Mouse (Mus musculus) myocyte (in vitro differentiated cells): ENCODE results near the gene Cyp2d11. TPM values are rescaled to one million over a fixed set of nuclear protein-coding genes. Genes with fewer than 3 reads are reported as not detected.

ENCODE experiments used
- H3K27me3 ChIP-seq: one replicate; pipeline ENCODE4 v1.6.1; 2011; ENCODE audit not compliant: control insufficient read depth, insufficient read depth, insufficient read length
- H3K36me3 ChIP-seq: one replicate; pipeline ENCODE4 v1.6.1; 2011; ENCODE audit not compliant: control insufficient read depth, insufficient read depth
- H3K4me2 ChIP-seq: one replicate; pipeline ENCODE4 v1.6.1; 2011; ENCODE audit warnings: low read depth, control low read depth
- H3K4me3 ChIP-seq: one replicate; pipeline ENCODE4 v1.5.1; 2011; ENCODE audit warnings: mild to moderate bottlenecking, control low read depth, moderate library complexity
- H3K79me2 ChIP-seq: one replicate; pipeline ENCODE4 v1.6.1; 2011; ENCODE audit not compliant: control insufficient read depth, insufficient read depth
- H3ac ChIP-seq: one replicate; pipeline ENCODE4 v1.6.1; 2011; ENCODE audit not compliant: control insufficient read depth, insufficient read length
- CEBPB ChIP-seq: IDR thresholded peaks from 2 replicates; pipeline ENCODE4 v1.6.1; 2011; ENCODE audit warnings: mild to moderate bottlenecking, moderate library complexity; ENCODE audit not compliant: poor library complexity, insufficient read depth, severe bottlenecking
- E2F4 ChIP-seq: IDR thresholded peaks from one replicate; pipeline ENCODE4 v1.6.1; 2011; ENCODE audit warnings: mild to moderate bottlenecking, control low read depth, moderate library complexity; ENCODE audit not compliant: insufficient read depth
- MAX ChIP-seq: IDR thresholded peaks from one replicate; pipeline ENCODE4 v1.6.1; 2011; ENCODE audit warnings: low read depth, mild to moderate bottlenecking, control low read depth
- MYOD1 ChIP-seq, 3 experiments: IDR thresholded peaks; one replicate each; pipeline ENCODE4 v1.6.1; 2011; ENCODE audit warnings: control low read depth in 2 of 3, low read depth in 2 of 3, mild to moderate bottlenecking in 2 of 3, moderate library complexity in 1 of 3; ENCODE audit not compliant: insufficient read length in 2 of 3, control insufficient read depth in 1 of 3
- MYOG ChIP-seq, 3 experiments: IDR thresholded peaks; one replicate each; pipeline ENCODE4 v1.6.1; 2011; ENCODE audit warnings: control low read depth in 2 of 3, low read depth in 2 of 3, mild to moderate bottlenecking in 2 of 3; ENCODE audit not compliant: insufficient read length in 2 of 3, control insufficient read depth in 1 of 3, insufficient read depth in 1 of 3
- POLR2A ChIP-seq: IDR thresholded peaks from one replicate; pipeline ENCODE4 v1.6.1; 2011; ENCODE audit warnings: low read depth, mild to moderate bottlenecking, control low read depth, moderate library complexity; ENCODE audit not compliant: insufficient read length
- POLR2AphosphoS2 ChIP-seq: IDR thresholded peaks from one replicate; pipeline ENCODE4 v1.6.1; 2011; ENCODE audit warnings: low read depth, control low read depth; ENCODE audit not compliant: insufficient read length
- REST ChIP-seq: IDR thresholded peaks from one replicate; pipeline ENCODE4 v1.6.1; 2011; ENCODE audit warnings: mild to moderate bottlenecking, control low read depth, moderate library complexity; ENCODE audit not compliant: insufficient read depth, insufficient read length
- SRF ChIP-seq: IDR thresholded peaks from one replicate; pipeline ENCODE4 v1.6.1; 2011; ENCODE audit warnings: low read depth; ENCODE audit not compliant: control insufficient read depth, insufficient read length
- TCF12 ChIP-seq: IDR thresholded peaks from one replicate; pipeline ENCODE4 v1.6.1; 2011; ENCODE audit warnings: mild to moderate bottlenecking, control low read depth; ENCODE audit not compliant: poor library complexity, insufficient read depth, severe bottlenecking
- TCF3 ChIP-seq: IDR thresholded peaks from one replicate; pipeline ENCODE4 v1.6.1; 2011; ENCODE audit warnings: low read depth, control low read depth; ENCODE audit not compliant: insufficient read length
- USF1 ChIP-seq: IDR thresholded peaks from one replicate; pipeline ENCODE4 v1.6.1; 2011; ENCODE audit warnings: low read depth, mild to moderate bottlenecking, control low read depth, moderate library complexity
- polyA plus RNA-seq: library from polyadenylated mRNA; unstranded; fragments of >200 nt; fragmentation: generic; extraction: Trizol; gene quantifications from one replicate; pipeline ENCODE4 v1.2.1, GENCODE M21; 2012; ENCODE audit warnings: missing spikeins

Cyp2d11 gene
- polyA plus RNA-seq, 1 experiment = not detected

GRCm38 (mm10) chr15:82416797-82417789, 23.3 kb upstream of the Cyp2d11 start:
- Histone ChIP-seq H3K79me2 (no peaks in the 10 kb centered on the region), H3K27me3 (no peaks in the 10 kb centered on the region), H3K4me3 (peak overlapping the region; percentile 2), H3ac (no peak overlapping the region), H3K36me3 (no peaks in the 10 kb centered on the region), H3K4me2 (peak overlapping the region; percentile 73)
- no peak for TF ChIP-seq E2F4
- TF ChIP-seq TCF3 = no peak
- TF ChIP-seq SRF = peak; percentile 24
- TF ChIP-seq MAX = no peak
- TF ChIP-seq TCF12 = no peak
- peak in 1 of 3 experiments; percentile 20 for TF ChIP-seq MYOG (IDR thresholded peaks at IDR 0.05; ENCODE audit: control insufficient read depth in 1 of 3, insufficient read depth in 1 of 3, insufficient read length in 2 of 3, low read depth in 2 of 3)
- TF ChIP-seq USF1 = no peak
- no peak for TF ChIP-seq CEBPB
- no peak for TF ChIP-seq POLR2A
- peak in 1 of 3 experiments; percentile 23 for TF ChIP-seq MYOD1 (IDR thresholded peaks at IDR 0.05; ENCODE audit: control insufficient read depth in 1 of 3, insufficient read length in 2 of 3, low read depth in 2 of 3)
- TF ChIP-seq POLR2AphosphoS2 = no peak
- TF ChIP-seq REST = no peak

GRCm38 (mm10) chr15:82407536-82407935, 13.7 kb upstream of the Cyp2d11 start:
- no peak overlapping the region for H3K4me2 ChIP-seq
- no peak for TF ChIP-seq E2F4
- no peak for TF ChIP-seq POLR2AphosphoS2
- TF ChIP-seq MYOG (IDR thresholded peaks at IDR 0.05; ENCODE audit: control insufficient read depth in 1 of 3, insufficient read depth in 1 of 3, insufficient read length in 2 of 3, low read depth in 2 of 3) = no peak
- no peak for TF ChIP-seq POLR2A
- TF ChIP-seq REST = no peak
- TF ChIP-seq USF1 = no peak
- no peak for TF ChIP-seq TCF3
- TF ChIP-seq SRF = no peak
- no peak for TF ChIP-seq MAX
- TF ChIP-seq CEBPB = no peak
- TF ChIP-seq TCF12 = no peak
- no peak for TF ChIP-seq MYOD1 (IDR thresholded peaks at IDR 0.05; ENCODE audit: control insufficient read depth in 1 of 3, insufficient read length in 2 of 3, low read depth in 2 of 3)
- H3K4me3 ChIP-seq = no peak overlapping the region
- H3ac ChIP-seq = no peak overlapping the region
- H3K27me3 ChIP-seq = no peaks in the 10 kb centered on the region
- H3K79me2 ChIP-seq = no peaks in the 10 kb centered on the region
- no peaks in the 10 kb centered on the region for H3K36me3 ChIP-seq

- Histone ChIP-seq H3K27me3 (no peaks in the 10 kb centered on the region), H3ac (no peak within 1 kb of the TSS), H3K36me3 (no peaks in the 10 kb centered on the region), H3K79me2 (no peaks in the 10 kb centered on the region), H3K4me3 (no peak within 1 kb of the TSS), H3K4me2 (no peak within 1 kb of the TSS)
- TF ChIP-seq MYOD1 (IDR thresholded peaks at IDR 0.05; ENCODE audit: control insufficient read depth in 1 of 3, insufficient read length in 2 of 3, low read depth in 2 of 3) (no peak), SRF (no peak), TCF3 (no peak), MYOG (IDR thresholded peaks at IDR 0.05; ENCODE audit: control insufficient read depth in 1 of 3, insufficient read depth in 1 of 3, insufficient read length in 2 of 3, low read depth in 2 of 3) (no peak), CEBPB (no peak), REST (no peak), E2F4 (no peak), USF1 (no peak), POLR2A (no peak), TCF12 (no peak), POLR2AphosphoS2 (no peak), MAX (no peak)
These were observed 13.2 kb upstream of the Cyp2d11 start, which contains the start of gene Cyp2d10 for GRCm38 (mm10) chr15:82406981-82407380. Cyp2d10 (minus strand) TSS chr15:82407195.

GRCm38 (mm10) chr15:82404163-82404562, 10.3 kb upstream of the Cyp2d11 start:
- no peaks in the 10 kb centered on the region for H3K36me3 ChIP-seq
- TF ChIP-seq TCF3 = no peak
- no peak for TF ChIP-seq TCF12
- no peak for TF ChIP-seq POLR2A
- TF ChIP-seq SRF = no peak
- TF ChIP-seq MYOD1 (IDR thresholded peaks at IDR 0.05; ENCODE audit: control insufficient read depth in 1 of 3, insufficient read length in 2 of 3, low read depth in 2 of 3) = no peak
- TF ChIP-seq REST = no peak
- TF ChIP-seq MAX = no peak
- TF ChIP-seq USF1 = no peak
- TF ChIP-seq CEBPB = no peak
- no peak for TF ChIP-seq E2F4
- no peak for TF ChIP-seq POLR2AphosphoS2
- TF ChIP-seq MYOG (IDR thresholded peaks at IDR 0.05; ENCODE audit: control insufficient read depth in 1 of 3, insufficient read depth in 1 of 3, insufficient read length in 2 of 3, low read depth in 2 of 3) = no peak
- no peaks in the 10 kb centered on the region for H3K79me2 ChIP-seq
- H3K27me3 ChIP-seq = no peaks in the 10 kb centered on the region
- no peak overlapping the region for H3K4me2 ChIP-seq
- no peak overlapping the region for H3K4me3 ChIP-seq
- H3ac ChIP-seq = no peak overlapping the region
